Mouse (Mus musculus): ENCODE data around the gene Ccdc170.

The Ccdc170 gene

GRCm38 (mm10) chr10:4611386-4612155, 129.3 kb downstream of the Ccdc170 start, which contains the start of gene Esr1:
Esr1 (plus strand) TSS chr10:4611593.
- TF ChIP-seq POU5F1 (IDR thresholded peaks at IDR 0.05; ENCODE audit: borderline replicate concordance, low read length) = no peak
- no peak for TF ChIP-seq NANOG (IDR thresholded peaks at IDR 0.05; ENCODE audit: borderline replicate concordance, low read length)
- no peak for TF ChIP-seq CTCF (conservative IDR thresholded peaks at IDR 0.05; ENCODE audit: low read length)
- Histone ChIP-seq H3K27me3 (ENCODE audit: insufficient read depth, low read length) (no peaks in the 10 kb centered on the region), H3K36me3 (ENCODE audit: insufficient read depth, low read length) (no peaks in the 10 kb centered on the region), H3K9me3 (ENCODE audit: low read length) (peaks cover 5% of the 10 kb centered on the region; the same call in 1 of the 2 replicates), H3K4me3 (replicated peaks; ENCODE audit: low read length) (no peak within 1 kb of the TSS), H3K4me1 (replicated peaks; ENCODE audit: low read depth, low read length) (no peaks in the 10 kb centered on the region)

Data from E14TG2a.4 (cell line).